Mouse (Mus musculus): ENCODE results near the gene Cel. TPM values are rescaled to one million over a fixed set of nuclear protein-coding genes. Genes with fewer than 3 reads are reported as not detected.

Cel gene
- polyA plus RNA-seq, 1 experiment = 0.12 TPM

DNA sequence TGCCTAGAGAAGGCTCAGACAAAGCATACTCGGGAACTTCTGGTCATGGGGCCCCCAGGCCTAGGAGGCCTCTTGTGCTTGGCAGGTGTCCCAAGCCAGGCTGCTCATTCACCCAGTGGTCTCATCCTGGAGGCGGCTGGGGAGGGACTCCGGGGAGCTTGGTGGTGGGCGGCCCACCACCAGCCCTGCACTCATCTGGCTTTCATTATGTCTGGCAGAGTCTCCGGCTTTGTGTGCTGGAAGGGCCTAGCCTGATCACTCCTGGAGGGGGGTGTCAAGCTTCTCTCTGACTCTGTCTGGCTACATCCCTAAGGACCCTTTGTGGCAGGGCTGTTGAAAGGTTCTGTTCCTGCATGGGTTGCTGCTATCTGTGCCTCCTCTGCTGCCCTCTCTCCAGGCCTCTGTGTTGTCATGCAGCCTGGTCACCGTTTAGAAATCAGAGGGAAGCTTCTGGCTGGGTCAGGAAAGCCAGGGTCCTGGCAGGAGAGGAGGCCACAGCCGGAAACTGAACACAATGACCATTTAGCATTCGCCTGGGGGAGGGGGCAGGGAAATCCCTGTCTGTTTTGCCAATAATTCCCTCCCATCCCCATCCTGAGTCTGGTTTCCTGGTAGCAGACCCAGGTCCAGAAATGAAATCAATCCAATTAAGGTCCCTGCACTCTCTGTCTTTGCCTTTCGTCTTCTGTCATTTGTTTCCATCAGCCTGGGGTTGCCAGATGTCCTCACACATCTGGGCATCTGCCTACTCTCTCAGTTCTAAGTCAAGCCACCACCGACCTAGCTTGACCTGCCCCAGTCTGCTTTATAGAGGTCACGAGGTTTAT, 28.6 kb downstream of the Cel start:
- WGBS = 38% methylated on average over 11 of the region's 11 CpGs
- TF ChIP-seq POLR2A (IDR thresholded peaks at IDR 0.05; ENCODE audit: borderline replicate concordance, extremely low read depth, low read depth, low read length) = peak; percentile 25; the same call in 1 of the 2 replicates
- TF ChIP-seq CTCF (IDR thresholded peaks at IDR 0.05; ENCODE audit: insufficient read depth, low read length) = no peak
- DNase-seq = no peak
- peaks cover 18% of the 10 kb centered on the region for H3K4me1 ChIP-seq (ENCODE audit: control insufficient read depth, insufficient read depth, low read length)
- H3K4me3 ChIP-seq (replicated peaks; ENCODE audit: extremely low read depth, low read depth, low read length) = peak overlapping the region; percentile 79

DNA sequence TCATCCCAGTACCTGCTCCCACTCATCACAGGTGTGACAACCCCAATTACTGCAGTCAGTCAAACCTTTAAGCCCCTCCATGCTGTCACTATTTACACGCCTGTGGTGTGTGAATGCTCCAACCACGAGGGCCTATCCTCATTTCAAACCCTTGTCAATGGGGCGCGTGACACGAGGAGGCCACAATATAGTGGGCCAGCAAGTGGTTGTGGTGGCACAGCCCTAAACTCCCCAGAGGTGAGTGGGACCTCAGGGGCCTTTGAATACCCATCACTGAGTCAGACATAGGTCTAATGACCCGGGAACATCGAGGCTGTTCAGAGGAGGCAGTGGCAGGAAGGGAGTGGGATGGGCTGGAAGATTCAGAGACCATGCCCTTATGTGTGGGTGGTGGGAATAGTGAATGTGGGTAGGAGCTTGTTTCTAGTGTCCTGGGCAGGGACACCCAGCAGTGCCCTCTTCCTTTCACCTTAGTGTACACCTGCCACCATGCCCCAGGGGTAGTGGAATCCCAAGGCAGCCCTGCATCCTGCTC, 29.2 kb downstream of the Cel start:
- DNase-seq = no peak
- no peak for TF ChIP-seq CTCF (IDR thresholded peaks at IDR 0.05; ENCODE audit: insufficient read depth, low read length)
- no peak for TF ChIP-seq POLR2A (IDR thresholded peaks at IDR 0.05; ENCODE audit: borderline replicate concordance, extremely low read depth, low read depth, low read length)
- 46% methylated on average over 7 of the region's 7 CpGs for WGBS
- peak overlapping the region; percentile 79 for H3K4me3 ChIP-seq (replicated peaks; ENCODE audit: extremely low read depth, low read depth, low read length)
- H3K4me1 ChIP-seq (ENCODE audit: control insufficient read depth, insufficient read depth, low read length) = peaks cover 12% of the 10 kb centered on the region

DNA sequence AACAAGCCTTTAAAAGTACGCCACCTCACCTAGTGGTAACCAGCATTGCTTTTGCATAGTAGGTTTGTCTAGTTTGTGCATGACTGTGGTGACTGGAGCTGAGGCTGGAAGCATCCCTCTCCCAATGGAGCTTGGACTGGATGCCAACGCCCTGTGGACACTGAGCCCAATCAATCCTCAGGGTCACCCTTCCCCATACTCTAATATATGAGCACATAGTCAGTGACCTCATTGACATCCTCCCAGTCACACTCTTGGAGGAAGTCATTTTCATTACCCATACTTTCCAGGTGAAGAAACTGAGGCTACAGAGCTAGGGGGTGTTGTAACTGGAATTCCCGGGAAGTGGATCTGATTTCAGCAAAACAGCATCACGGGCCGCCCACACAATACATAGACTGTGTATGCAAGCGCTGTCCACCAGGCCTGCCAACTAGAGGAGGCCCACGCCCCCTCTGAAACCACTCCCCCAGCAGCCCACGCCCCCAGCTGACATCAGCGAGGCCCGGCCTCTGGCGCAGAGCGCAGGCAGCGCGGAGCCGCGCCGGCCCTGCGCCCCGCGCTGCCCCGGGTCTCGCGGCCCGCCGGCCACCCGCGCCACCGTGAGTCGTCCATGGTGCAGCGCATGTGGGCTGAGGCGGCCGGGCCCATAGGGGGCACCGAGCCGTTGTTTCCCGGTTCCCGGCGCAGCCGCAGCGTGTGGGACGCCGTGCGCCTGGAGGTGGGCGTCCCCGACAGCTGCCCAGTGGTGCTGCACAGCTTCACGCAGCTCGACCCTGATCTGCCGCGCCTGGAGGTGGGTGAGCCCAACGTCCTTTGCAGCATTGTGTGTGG, 30.0 kb downstream of the Cel start:
- TF ChIP-seq CTCF (IDR thresholded peaks at IDR 0.05; ENCODE audit: insufficient read depth, low read length) (no peak), POLR2A (IDR thresholded peaks at IDR 0.05; ENCODE audit: borderline replicate concordance, extremely low read depth, low read depth, low read length) (peak; percentile 44; the same call in 1 of the 2 replicates)
- Histone ChIP-seq H3K4me3 (replicated peaks; ENCODE audit: extremely low read depth, low read depth, low read length) (peak overlapping the region; percentile 79), H3K4me1 (ENCODE audit: control insufficient read depth, insufficient read depth, low read length) (peaks cover 12% of the 10 kb centered on the region)
- peak; percentile 91 for DNase-seq
- 3% methylated on average over 49 of the region's 49 CpGs for WGBS

DNA sequence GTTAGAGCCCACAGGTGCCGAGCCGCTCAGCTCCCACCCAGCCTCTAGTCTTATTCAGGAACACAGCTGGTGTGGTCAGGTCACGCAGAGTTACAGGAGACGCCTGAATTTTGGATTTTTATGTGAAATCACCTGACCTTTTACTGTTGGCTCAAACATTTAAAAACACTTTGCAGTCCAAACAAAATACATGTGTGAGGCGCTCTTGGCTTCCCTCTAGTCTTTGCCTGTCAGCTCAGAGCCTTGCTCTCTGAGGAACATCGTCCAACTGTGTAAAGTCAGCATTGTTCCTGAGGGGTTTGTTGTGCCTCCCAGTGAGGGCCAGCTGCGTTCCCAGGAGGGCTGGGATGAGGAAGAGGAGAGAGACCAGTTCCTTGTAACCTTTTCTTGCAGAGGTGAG, 32.9 kb downstream of the Cel start:
- H3K4me3 ChIP-seq (replicated peaks; ENCODE audit: extremely low read depth, low read depth, low read length) = no peak overlapping the region
- DNase-seq = no peak
- WGBS = 64% methylated on average over 7 of the region's 7 CpGs
- TF ChIP-seq POLR2A (IDR thresholded peaks at IDR 0.05; ENCODE audit: borderline replicate concordance, extremely low read depth, low read depth, low read length) (no peak), CTCF (IDR thresholded peaks at IDR 0.05; ENCODE audit: insufficient read depth, low read length) (no peak)
- peaks cover 13% of the 10 kb centered on the region for H3K4me1 ChIP-seq (ENCODE audit: control insufficient read depth, insufficient read depth, low read length)

DNA sequence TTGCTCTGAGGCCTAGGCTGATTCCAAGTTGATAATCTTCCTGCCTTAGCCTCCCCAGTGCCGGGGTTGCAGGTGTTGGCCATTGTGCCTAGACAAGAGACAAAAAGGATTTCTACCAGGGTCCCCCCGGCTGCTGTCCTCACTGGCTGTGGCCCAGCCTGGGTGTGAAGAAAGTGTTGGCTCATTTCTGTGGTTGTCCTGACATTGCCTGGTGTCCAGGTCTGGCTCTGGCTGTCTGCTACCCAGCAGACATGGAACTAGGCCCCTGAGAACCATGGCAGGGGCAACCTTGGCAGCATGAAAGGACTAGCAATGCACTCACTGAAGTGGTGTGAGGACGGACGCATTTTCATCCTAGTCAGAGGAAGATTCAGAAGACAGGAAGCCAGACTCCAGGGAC, 33.3 kb downstream of the Cel start:
- no peak for DNase-seq
- peaks cover 18% of the 10 kb centered on the region for H3K4me1 ChIP-seq (ENCODE audit: control insufficient read depth, insufficient read depth, low read length)
- no peak overlapping the region for H3K4me3 ChIP-seq (replicated peaks; ENCODE audit: extremely low read depth, low read depth, low read length)
- TF ChIP-seq POLR2A (IDR thresholded peaks at IDR 0.05; ENCODE audit: borderline replicate concordance, extremely low read depth, low read depth, low read length) (no peak), CTCF (IDR thresholded peaks at IDR 0.05; ENCODE audit: insufficient read depth, low read length) (no peak)
- 68% methylated on average over 4 of the region's 4 CpGs for WGBS

DNA sequence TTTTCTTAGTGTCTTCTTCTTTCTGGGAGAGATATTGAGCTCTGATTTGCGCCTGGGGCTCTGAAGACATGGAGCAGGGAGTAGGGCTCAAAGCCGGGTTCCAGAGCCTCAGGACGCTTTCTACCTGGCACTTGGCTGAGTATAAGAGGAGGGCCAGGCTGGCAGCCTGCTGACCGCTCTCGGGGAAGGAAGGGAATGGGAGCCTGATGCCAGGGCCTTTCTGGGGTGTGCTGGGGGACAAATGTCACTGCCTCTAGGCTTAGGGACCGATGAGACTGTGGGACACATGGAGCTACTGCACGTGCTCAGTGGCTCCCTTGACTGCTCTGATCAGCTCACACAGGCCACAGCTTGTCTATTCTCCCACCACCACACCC, 34.9 kb downstream of the Cel start:
- TF ChIP-seq POLR2A (IDR thresholded peaks at IDR 0.05; ENCODE audit: borderline replicate concordance, extremely low read depth, low read depth, low read length) (no peak), CTCF (IDR thresholded peaks at IDR 0.05; ENCODE audit: insufficient read depth, low read length) (no peak)
- H3K4me1 ChIP-seq (ENCODE audit: control insufficient read depth, insufficient read depth, low read length) = peaks cover 32% of the 10 kb centered on the region
- H3K4me3 ChIP-seq (replicated peaks; ENCODE audit: extremely low read depth, low read depth, low read length) = no peak overlapping the region
- DNase-seq = no peak
- 78% methylated on average over 7 of the region's 7 CpGs for WGBS

DNA sequence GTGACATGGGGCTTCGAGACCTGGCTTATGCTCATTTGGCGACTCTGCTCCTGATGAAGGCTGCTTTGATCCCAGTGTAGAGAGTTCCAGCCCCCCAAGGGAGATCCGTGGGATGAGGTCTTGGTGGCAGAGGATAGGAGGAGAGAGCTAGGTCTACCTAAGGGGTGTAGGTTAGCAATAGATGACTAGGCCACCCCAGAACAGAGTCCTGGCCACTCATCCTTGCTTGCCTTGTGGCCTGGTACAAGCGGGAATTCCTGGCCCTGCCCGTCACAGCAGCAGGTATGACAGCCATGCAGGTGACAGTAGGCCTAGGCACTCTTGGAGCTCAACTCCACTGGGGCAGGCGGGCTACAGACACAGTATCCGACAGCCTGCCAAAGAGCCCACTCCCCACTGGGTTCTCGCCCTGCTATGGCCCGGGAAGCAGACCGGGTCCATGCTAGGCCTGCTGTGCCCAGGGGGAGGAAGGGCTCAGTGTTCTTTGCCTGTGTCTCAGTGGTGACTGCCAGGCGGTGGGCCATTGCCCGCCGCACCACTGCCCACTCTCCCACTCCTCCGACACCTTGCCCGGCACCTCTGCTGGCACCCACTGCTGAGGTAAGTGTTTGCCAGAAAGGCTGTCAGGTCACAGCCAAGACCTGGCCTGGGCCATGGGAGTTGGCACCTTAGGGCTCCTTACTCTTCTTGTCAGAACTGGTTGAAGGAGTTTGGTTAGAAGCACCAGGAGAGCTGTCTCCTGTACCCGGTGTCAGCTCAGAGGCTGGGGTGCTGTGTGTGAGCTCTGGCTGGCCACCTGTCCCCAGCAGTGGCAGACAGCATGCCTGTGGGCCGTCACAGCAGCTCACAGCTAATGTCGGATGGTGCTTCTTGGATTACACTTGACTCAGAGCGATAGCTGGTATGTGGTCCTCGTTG, 35.5 kb downstream of the Cel start:
- Histone ChIP-seq H3K4me1 (ENCODE audit: control insufficient read depth, insufficient read depth, low read length) (peaks cover 32% of the 10 kb centered on the region), H3K4me3 (replicated peaks; ENCODE audit: extremely low read depth, low read depth, low read length) (no peak overlapping the region)
- TF ChIP-seq POLR2A (IDR thresholded peaks at IDR 0.05; ENCODE audit: borderline replicate concordance, extremely low read depth, low read depth, low read length) = no peak
- TF ChIP-seq CTCF (IDR thresholded peaks at IDR 0.05; ENCODE audit: insufficient read depth, low read length) = no peak
- WGBS = 88% methylated on average over 20 of the region's 20 CpGs
- no peak for DNase-seq

DNA sequence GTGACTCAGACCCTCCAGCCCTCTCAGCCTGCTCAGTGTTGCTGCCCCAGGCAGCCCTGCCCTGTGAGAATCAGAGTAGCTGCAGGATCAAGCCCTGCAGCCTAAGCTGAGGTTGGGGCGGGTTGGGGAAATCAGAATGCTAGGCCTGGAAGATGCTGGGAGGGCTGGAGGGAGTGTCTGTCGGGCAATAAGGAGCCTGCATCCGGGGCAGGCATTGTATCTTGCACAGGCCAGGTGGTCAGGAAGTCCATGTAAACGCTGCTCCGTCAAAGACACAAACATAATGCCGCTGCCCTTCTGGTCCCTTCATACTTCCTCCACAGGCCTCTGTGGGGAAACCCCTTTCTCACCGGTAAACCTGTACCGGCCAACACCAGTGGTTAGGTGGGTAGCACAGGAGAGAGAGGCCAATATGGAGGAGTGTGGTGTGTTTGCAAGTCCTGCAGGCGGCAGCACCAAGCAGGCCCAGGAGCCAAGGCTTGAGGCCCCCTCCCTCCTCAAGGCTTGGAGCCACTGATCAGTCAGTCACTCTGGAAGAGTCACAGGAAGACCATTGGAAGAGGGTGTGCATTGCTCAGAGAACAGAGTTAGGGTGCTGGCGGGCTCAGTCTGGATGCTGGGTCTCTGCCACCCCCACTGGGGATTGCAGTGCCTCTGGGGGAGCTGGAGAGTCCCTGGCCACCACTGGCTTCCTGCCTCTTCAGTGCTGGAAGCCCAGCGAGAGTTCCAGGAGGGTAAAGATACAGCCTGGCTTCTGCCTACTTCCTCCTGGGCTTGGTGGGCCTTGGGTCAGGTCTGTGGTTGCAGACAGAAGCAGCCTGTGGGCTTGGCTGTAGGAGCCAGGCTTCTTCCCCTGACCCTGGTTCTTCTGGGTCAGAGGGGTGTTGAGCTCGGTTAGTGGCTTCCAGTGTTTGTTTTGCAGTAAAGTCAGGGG, 37.0 kb downstream of the Cel start:
- Histone ChIP-seq H3K4me3 (replicated peaks; ENCODE audit: extremely low read depth, low read depth, low read length) (no peak overlapping the region), H3K4me1 (ENCODE audit: control insufficient read depth, insufficient read depth, low read length) (peaks cover 38% of the 10 kb centered on the region)
- WGBS = 14% methylated on average over 12 of the region's 12 CpGs
- DNase-seq = no peak
- peak; percentile 47 for TF ChIP-seq CTCF (IDR thresholded peaks at IDR 0.05; ENCODE audit: insufficient read depth, low read length)
- no peak for TF ChIP-seq POLR2A (IDR thresholded peaks at IDR 0.05; ENCODE audit: borderline replicate concordance, extremely low read depth, low read depth, low read length)
